Mouse (Mus musculus) neural tube, embryonic 14.5 days (tissue): ENCODE data around the gene Olfr1130. TPM values are rescaled to one million over a fixed set of nuclear protein-coding genes. Genes with fewer than 3 reads are reported as not detected.
"Not testable (repeated sequence)": the region's sequence is repeated elsewhere in the genome, so short reads cannot be mapped to it uniquely, and the experiment has no call there.

Experiments
- ATAC-seq: fragments of 200-750 bp; cut with Nextera tagmentation; 2 replicates; pipeline ENCODE4 v1.8.0; 2017; ENCODE audit warnings: low read depth, mild to moderate bottlenecking, moderate TSS enrichment, moderate library complexity
- H3K27ac ChIP-seq: fragments of 300-500 bp; sonication (generic); 2 replicates; pipeline ENCODE4 v1.5.1; 2014; ENCODE audit warnings: low read depth, mild to moderate bottlenecking, control low read depth, low read length, moderate library complexity, mixed read lengths
- H3K27me3 ChIP-seq: fragments of 300-500 bp; sonication (generic); 2 replicates; pipeline ENCODE4 v1.6.1; 2014; ENCODE audit warnings: low read length; ENCODE audit not compliant: control insufficient read depth, insufficient read depth
- H3K36me3 ChIP-seq: fragments of 300-500 bp; sonication (generic); 2 replicates; pipeline ENCODE4 v1.6.1; 2014; ENCODE audit warnings: low read length, mixed read lengths; ENCODE audit not compliant: control insufficient read depth, insufficient read depth
- H3K4me1 ChIP-seq: fragments of 300-500 bp; sonication (generic); 2 replicates; pipeline ENCODE4 v1.6.1; 2014; ENCODE audit warnings: low read length; ENCODE audit not compliant: control insufficient read depth, insufficient read depth
- H3K4me2 ChIP-seq: fragments of 300-500 bp; sonication (generic); 2 replicates; pipeline ENCODE4 v1.6.1; 2014; ENCODE audit warnings: mild to moderate bottlenecking, low read depth, low read length, control low read depth
- H3K4me3 ChIP-seq: fragments of 300-500 bp; sonication (generic); 2 replicates; pipeline ENCODE4 v1.5.1; 2014; ENCODE audit warnings: low read depth, low read length, control low read depth, mixed read lengths
- H3K9ac ChIP-seq: fragments of 300-500 bp; sonication (generic); replicated peaks from 2 replicates; pipeline ENCODE4 v1.6.1; 2014; ENCODE audit warnings: low read depth, mild to moderate bottlenecking, control low read depth, low read length, mixed read lengths
- H3K9me3 ChIP-seq: fragments of 300-500 bp; sonication (generic); 2 replicates; pipeline ENCODE4 v1.6.1; 2016; ENCODE audit warnings: low read length; ENCODE audit not compliant: control insufficient read depth
- WGBS: fragments of 180-500 bp; shearing (Covaris S2); extraction: QIAGEN DNeasy Blood & Tissue Kit; methylation state at CpG from one replicate; pipeline ENCODE4 v1.1.7; 2014; 5-methylcytosine and 5-hydroxymethylcytosine counted together
- polyA plus RNA-seq: library from polyadenylated mRNA; unstranded; fragments of >200 nt; fragmentation: Nextera tagmentation; extraction: Ambion mirVana; gene quantifications from 2 replicates; pipeline ENCODE4 v1.2.1, GENCODE M21; 2014

The Olfr1130 gene
- polyA plus RNA-seq = not detected in 2 replicates

DNA sequence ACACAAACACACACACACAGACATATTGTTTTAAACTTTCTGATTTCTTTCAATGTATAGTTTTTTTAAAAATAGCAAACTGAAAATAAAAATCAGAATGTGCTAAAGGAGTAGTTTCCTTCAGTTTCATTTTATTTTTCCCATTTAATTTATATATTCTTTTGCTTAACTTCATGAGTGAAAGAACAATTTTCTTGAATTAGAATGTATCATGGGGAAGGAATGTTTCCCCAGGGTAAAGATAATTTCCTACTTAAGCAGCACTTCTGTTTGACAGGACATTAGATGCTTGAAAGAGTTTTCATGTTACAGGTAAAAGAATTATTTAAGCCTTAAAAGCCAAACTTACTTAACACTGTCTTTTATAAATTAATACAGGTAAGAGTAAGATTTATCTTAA is at the start of gene Olfr1130:
TSS of gene Olfr1130 (plus strand) at position 301 of the 400 bp plus-strand sequence.
- not testable (repeated sequence) for H3K9me3 ChIP-seq, H3K4me1 ChIP-seq, H3K27ac ChIP-seq, H3K27me3 ChIP-seq, H3K4me2 ChIP-seq, ATAC-seq, H3K36me3 ChIP-seq, H3K9ac ChIP-seq, H3K4me3 ChIP-seq

DNA sequence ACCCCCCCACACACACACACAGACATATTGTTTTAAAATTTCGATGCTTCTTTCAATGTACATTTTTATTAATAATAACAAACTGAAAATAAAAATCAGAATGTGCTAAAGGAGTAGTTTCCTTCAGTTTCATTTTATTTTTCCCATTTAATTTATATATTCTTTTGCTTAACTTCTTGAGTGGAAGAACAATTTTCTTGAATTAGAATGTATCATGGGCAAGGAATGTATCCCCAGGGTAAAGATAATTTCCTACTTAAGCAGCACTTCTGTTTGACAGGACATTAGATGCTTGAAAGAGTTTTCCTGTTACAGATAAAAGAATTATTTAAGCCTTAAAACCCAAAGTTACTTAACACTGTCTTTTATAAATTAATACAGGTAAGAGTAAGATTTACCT is 32.4 kb upstream of the Olfr1130 start, which contains the start of gene Olfr1129:
TSS of gene Olfr1129 (plus strand) at position 301 of the 400 bp plus-strand sequence.
- 79% methylated on average over 1 of the region's 1 CpGs for WGBS
- not testable (repeated sequence) for H3K36me3 ChIP-seq, H3K4me2 ChIP-seq, H3K4me1 ChIP-seq, H3K9ac ChIP-seq, H3K27me3 ChIP-seq, H3K4me3 ChIP-seq, H3K9me3 ChIP-seq, ATAC-seq, H3K27ac ChIP-seq

DNA sequence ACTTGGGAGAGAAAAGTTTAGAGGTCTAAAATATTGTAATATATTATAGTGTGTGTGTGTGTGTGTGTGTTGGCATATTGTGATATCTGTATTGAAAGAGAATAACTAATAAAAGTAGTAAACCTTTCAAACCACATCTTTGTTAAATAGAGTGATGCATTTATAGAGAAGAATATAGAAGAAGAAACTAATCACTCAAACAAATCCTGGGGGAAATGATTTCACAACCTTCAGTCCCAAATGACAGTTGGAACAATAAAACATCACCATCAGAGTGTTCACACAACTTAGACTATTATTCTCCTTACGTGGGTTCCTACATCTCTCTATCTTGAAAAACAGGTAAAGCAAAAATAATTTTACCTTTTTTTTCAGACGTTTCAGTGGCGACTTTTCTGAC is 20.8 kb downstream of the Olfr1130 start, which contains the start of gene Olfr1131:
TSS of gene Olfr1131 (plus strand) at position 301 of the 400 bp plus-strand sequence.
- Histone ChIP-seq H3K9ac (no peak within 1 kb of the TSS), H3K27ac (no peak within 1 kb of the TSS), H3K9me3 (no peaks in the 10 kb centered on the region), H3K4me1 (no peaks in the 10 kb centered on the region), H3K27me3 (no peaks in the 10 kb centered on the region), H3K36me3 (no peaks in the 10 kb centered on the region), H3K4me2 (no peak within 1 kb of the TSS), H3K4me3 (no peak within 1 kb of the TSS)
- WGBS = 70% methylated on average over 3 of the region's 3 CpGs
- no peak for ATAC-seq

DNA sequence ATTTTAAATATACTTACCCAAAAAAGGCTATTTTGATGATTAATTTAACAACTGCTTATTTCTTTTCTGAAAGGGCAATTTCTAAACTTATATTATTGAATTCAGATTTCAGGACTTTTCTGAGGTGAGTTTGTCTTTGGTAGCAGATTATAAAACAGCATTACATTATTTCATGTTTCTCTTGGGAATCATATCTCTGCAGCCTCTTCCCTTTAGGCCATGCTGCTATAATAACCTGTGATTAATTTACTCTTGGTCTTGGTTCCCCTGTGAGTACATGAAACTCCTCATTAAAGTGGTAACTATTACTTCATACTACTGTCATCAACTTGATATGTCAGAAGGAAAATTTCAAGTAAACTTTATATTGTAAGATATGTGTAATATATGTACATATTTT is 31.4 kb downstream of the Olfr1130 start, which contains the start of gene Olfr1132:
TSS of gene Olfr1132 (minus strand) at position 101 of the 400 bp plus-strand sequence.
- Histone ChIP-seq H3K4me2 (no peak within 1 kb of the TSS), H3K27ac (no peak within 1 kb of the TSS), H3K36me3 (no peaks in the 10 kb centered on the region), H3K27me3 (no peaks in the 10 kb centered on the region), H3K9ac (no peak within 1 kb of the TSS), H3K4me3 (no peak within 1 kb of the TSS), H3K4me1 (no peaks in the 10 kb centered on the region), H3K9me3 (no peaks in the 10 kb centered on the region)
- ATAC-seq = no peak

DNA sequence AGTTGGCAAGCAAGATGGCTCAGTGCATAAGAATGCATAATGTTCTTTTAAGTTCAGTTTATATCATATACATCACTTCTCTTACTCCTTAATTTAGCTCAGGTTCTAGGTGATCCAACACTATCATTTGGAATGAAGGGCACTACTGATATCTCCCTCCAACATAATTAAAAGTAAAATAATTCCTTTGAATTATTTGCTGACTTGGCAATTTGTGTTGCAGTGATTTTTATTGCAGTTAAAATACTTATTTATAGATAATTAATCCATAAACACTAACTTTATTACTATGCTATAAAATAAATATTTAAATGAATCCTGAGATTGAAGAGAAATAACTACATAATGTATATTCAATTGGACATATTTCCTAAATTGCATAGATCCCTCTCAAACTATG is 36.4 kb downstream of the Olfr1130 start:
- ATAC-seq = no peak
- H3K4me3 ChIP-seq = no peak overlapping the region
- H3K27me3 ChIP-seq = no peaks in the 10 kb centered on the region
- H3K4me1 ChIP-seq = no peaks in the 10 kb centered on the region
- H3K27ac ChIP-seq = no peak overlapping the region
- no peak overlapping the region for H3K9ac ChIP-seq
- no peaks in the 10 kb centered on the region for H3K9me3 ChIP-seq
- no peaks in the 10 kb centered on the region for H3K36me3 ChIP-seq
- no peak overlapping the region for H3K4me2 ChIP-seq

DNA sequence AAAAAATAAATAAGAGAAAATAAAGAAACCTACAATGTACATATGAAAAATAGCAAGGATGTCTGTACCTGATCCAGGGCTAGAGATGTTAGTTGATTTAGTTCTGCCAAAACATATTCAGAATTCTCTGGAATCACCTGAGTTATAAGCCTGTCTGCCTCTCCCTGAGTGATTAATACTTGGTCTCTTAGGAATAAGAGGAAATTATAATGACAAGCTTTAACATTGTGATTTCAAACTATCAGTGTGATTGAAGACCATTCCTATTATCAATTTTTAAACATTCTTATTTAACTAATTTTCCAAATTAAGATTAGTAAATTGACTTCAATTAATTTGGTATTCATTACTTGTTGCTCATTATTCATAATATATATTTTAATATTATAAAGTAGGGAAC is 41.3 kb downstream of the Olfr1130 start, which contains the start of gene Olfr1133:
TSS of gene Olfr1133 (minus strand) at position 101 of the 400 bp plus-strand sequence.
- no peaks in the 10 kb centered on the region for H3K36me3 ChIP-seq
- no peak within 1 kb of the TSS for H3K4me3 ChIP-seq
- H3K27me3 ChIP-seq = no peaks in the 10 kb centered on the region
- H3K27ac ChIP-seq = no peak within 1 kb of the TSS
- H3K9me3 ChIP-seq = no peaks in the 10 kb centered on the region
- H3K4me1 ChIP-seq = no peaks in the 10 kb centered on the region
- no peak within 1 kb of the TSS for H3K4me2 ChIP-seq
- no peak for ATAC-seq
- H3K9ac ChIP-seq = no peak within 1 kb of the TSS

DNA sequence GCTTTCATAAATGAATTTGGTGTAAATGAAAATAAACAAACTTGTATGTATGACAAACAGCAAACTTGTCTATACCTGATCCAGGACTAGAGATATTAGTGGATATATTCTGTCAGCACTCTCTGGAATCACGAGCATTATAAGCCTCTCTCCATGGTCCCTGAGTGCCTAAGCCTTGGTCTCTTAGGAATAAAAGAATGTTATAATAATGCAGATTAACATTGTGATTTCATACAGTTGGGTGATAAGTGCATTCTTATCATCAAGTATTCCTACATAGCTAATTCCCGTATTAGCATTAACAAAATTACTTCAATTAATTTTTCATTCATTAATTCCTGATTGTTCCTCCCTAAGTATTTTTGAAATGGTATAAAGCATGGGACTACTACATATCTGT is 52.3 kb downstream of the Olfr1130 start, which contains the start of gene Olfr1134:
TSS of gene Olfr1134 (minus strand) at position 101 of the 400 bp plus-strand sequence.
- Histone ChIP-seq H3K9me3 (no peaks in the 10 kb centered on the region), H3K4me2 (no peak within 1 kb of the TSS), H3K27me3 (no peaks in the 10 kb centered on the region), H3K4me3 (no peak within 1 kb of the TSS), H3K9ac (no peak within 1 kb of the TSS), H3K27ac (no peak within 1 kb of the TSS), H3K4me1 (no peaks in the 10 kb centered on the region), H3K36me3 (no peaks in the 10 kb centered on the region)
- 88% methylated on average over 2 of the region's 2 CpGs for WGBS
- ATAC-seq = no peak

Other genes with a start within 250 kb of the Olfr1130 start
- gene Olfr1121, start 236.3 kb upstream of the Olfr1130 start, polyA plus RNA-seq = not detected in 2 replicates
- not detected in 2 replicates for gene Olfr1122, start 220.4 kb upstream of the Olfr1130 start, polyA plus RNA-seq
- gene Olfr1123, start 189.6 kb upstream of the Olfr1130 start, polyA plus RNA-seq = not detected in 2 replicates
- 0.08 and 0.10 TPM in 2 replicates for gene Olfr1124, start 175.9 kb upstream of the Olfr1130 start, polyA plus RNA-seq
- gene Olfr1126, start 152.2 kb upstream of the Olfr1130 start, polyA plus RNA-seq = not detected in 2 replicates
- gene Pramel7, start 109.1 kb upstream of the Olfr1130 start, polyA plus RNA-seq = not detected in 2 replicates
- not detected in 2 replicates for gene Pramel6, start 99.6 kb upstream of the Olfr1130 start, polyA plus RNA-seq
- gene Olfr153, start 74.4 kb upstream of the Olfr1130 start, polyA plus RNA-seq = not detected in 2 replicates
- not detected in 2 replicates for gene Olfr1128, start 60.7 kb upstream of the Olfr1130 start, polyA plus RNA-seq
- not detected in 2 replicates for gene Olfr1129, start 32.3 kb upstream of the Olfr1130 start, polyA plus RNA-seq
- not detected in 2 replicates for gene Olfr1131, start 20.9 kb downstream of the Olfr1130 start, polyA plus RNA-seq
- not detected in 2 replicates for gene Olfr1132, start 31.3 kb downstream of the Olfr1130 start, polyA plus RNA-seq
- not detected in 2 replicates for gene Olfr1133, start 41.2 kb downstream of the Olfr1130 start, polyA plus RNA-seq
- not detected in 2 replicates for gene Olfr1134, start 52.2 kb downstream of the Olfr1130 start, polyA plus RNA-seq
- gene Olfr1135, start 67.5 kb downstream of the Olfr1130 start, polyA plus RNA-seq = not detected in 2 replicates
- not detected in 2 replicates for gene Olfr1136, start 87.7 kb downstream of the Olfr1130 start, polyA plus RNA-seq
- not detected in 2 replicates for gene Olfr1137, start 107.0 kb downstream of the Olfr1130 start, polyA plus RNA-seq
- not detected in 2 replicates for gene Olfr1138, start 133.8 kb downstream of the Olfr1130 start, polyA plus RNA-seq
- gene Olfr1140, start 137.5 kb downstream of the Olfr1130 start, polyA plus RNA-seq = not detected in 2 replicates
- not detected in 2 replicates for gene Olfr1141, start 147.8 kb downstream of the Olfr1130 start, polyA plus RNA-seq
- gene Olfr152, start 173.3 kb downstream of the Olfr1130 start, polyA plus RNA-seq = not detected in 2 replicates
- not detected in 2 replicates for gene Olfr1143, start 194.4 kb downstream of the Olfr1130 start, polyA plus RNA-seq
- not detected in 2 replicates for gene Olfr1145, start 203.6 kb downstream of the Olfr1130 start, polyA plus RNA-seq
- gene Olfr1148, start 224.3 kb downstream of the Olfr1130 start, polyA plus RNA-seq = not detected in 2 replicates
- gene Olfr1150-ps1, start 237.8 kb downstream of the Olfr1130 start, polyA plus RNA-seq = not detected in 2 replicates
- gene Olfr1151, start 249.7 kb downstream of the Olfr1130 start, polyA plus RNA-seq = not detected in 2 replicates